Mouse (Mus musculus): ENCODE results near the gene Lrrc59. TPM values are rescaled to one million over a fixed set of nuclear protein-coding genes. Genes with fewer than 3 reads are reported as not detected.

The Lrrc59 gene
- polyA plus RNA-seq, 1 experiment = 112 TPM

GRCm38 (mm10) chr11:94610744-94611740 lies 18.5 kb upstream of the Lrrc59 start:
- peak; percentile 72 for DNase-seq (ENCODE audit: low read depth)

GRCm38 (mm10) chr11:94614603-94615002 lies 15.0 kb upstream of the Lrrc59 start:
- TF ChIP-seq POLR2A (IDR thresholded peaks at IDR 0.05; ENCODE audit: borderline replicate concordance, extremely low read depth, insufficient read depth, insufficient read length, poor library complexity, severe bottlenecking) = no peak
- no peak for TF ChIP-seq CTCF (IDR thresholded peaks at IDR 0.05; ENCODE audit: borderline replicate concordance, extremely low read depth, insufficient read depth, insufficient read length)
- no peak for DNase-seq (ENCODE audit: low read depth)

More at GRCm38 (mm10) chr11:94610744-94611740, 18.5 kb upstream of the Lrrc59 start:
- TF ChIP-seq CTCF (IDR thresholded peaks at IDR 0.05; ENCODE audit: borderline replicate concordance, extremely low read depth, insufficient read depth, insufficient read length) (no peak), POLR2A (IDR thresholded peaks at IDR 0.05; ENCODE audit: borderline replicate concordance, extremely low read depth, insufficient read depth, insufficient read length, poor library complexity, severe bottlenecking) (no peak)

DNA sequence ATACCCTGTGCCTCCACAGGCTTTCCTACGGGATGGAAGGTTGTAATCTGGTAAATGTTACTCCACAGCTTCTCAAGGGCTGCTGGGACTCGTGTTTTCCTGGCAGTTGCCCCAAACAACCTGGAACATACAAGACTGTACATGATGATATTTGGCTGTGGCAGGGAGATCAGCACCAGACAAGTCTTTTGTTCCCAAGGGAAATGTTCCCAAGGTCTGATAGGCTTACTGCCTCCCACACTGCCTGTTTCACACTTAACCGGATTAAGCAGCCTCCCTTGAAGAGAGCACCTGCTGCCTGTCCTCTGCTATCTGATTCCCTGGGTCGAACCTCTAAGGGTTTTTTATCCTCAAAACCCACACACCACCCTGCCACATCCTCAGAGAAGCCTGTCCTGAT lies 14.1 kb upstream of the Lrrc59 start:
- TF ChIP-seq CTCF (IDR thresholded peaks at IDR 0.05; ENCODE audit: borderline replicate concordance, extremely low read depth, insufficient read depth, insufficient read length) (no peak), POLR2A (IDR thresholded peaks at IDR 0.05; ENCODE audit: borderline replicate concordance, extremely low read depth, insufficient read depth, insufficient read length, poor library complexity, severe bottlenecking) (no peak)
- DNase-seq (ENCODE audit: low read depth) = peak; percentile 56

DNA sequence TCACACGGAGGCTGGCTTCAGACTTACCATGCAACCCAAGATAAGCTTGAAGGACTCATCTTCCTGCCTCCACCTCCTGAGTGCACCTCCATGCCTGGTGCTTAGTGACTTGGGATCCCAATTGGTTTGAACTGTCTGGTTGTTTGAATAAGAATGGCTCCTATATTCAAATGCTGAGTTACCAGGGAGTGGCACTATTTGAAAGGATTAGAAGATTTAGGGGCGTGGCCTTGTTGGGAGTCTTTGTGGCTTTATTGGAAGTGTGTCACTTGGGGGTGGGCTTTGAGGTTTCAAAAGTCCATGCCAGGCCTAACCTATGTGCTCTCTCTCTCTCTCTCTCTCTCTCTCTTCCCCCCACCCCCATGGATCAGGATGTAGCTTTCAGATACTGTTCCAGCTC lies 11.9 kb upstream of the Lrrc59 start:
- DNase-seq (ENCODE audit: low read depth) = no peak
- TF ChIP-seq CTCF (IDR thresholded peaks at IDR 0.05; ENCODE audit: borderline replicate concordance, extremely low read depth, insufficient read depth, insufficient read length) (no peak), POLR2A (IDR thresholded peaks at IDR 0.05; ENCODE audit: borderline replicate concordance, extremely low read depth, insufficient read depth, insufficient read length, poor library complexity, severe bottlenecking) (no peak)

DNA sequence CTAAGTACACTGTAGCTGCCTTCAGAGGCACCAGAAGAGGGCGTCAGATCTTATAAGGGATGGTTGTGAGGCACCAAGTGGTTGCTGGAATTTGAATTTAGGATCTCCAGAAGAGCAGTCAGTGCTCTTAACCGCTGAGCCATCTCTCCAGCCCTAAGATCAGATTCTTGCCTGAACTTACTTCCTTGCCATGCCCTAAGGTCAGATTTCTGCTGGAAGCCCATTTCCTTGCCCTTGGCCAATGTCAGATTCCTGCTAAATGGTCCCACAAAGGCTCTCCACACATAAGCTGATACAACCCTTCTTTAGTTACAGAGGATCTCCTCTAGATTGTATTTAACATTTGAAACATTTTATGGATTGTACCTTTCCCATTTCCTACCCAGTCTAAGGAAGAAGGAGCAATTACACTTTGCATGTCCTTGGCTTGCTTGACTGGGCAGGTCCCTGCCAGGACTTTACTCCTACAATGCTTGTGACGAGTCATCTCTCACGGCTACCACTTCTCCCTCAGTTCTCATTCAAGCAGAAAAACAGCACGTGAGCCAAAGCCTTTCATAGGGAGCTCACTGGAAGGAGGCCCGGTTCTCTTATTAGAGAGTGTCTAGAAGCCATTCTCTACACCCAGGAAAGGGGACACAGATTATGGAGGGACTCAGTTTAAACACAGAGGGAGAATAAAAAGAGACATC lies 8.7 kb upstream of the Lrrc59 start:
- peak; percentile 28 for DNase-seq (ENCODE audit: low read depth)
- TF ChIP-seq CTCF (IDR thresholded peaks at IDR 0.05; ENCODE audit: borderline replicate concordance, extremely low read depth, insufficient read depth, insufficient read length) = no peak
- no peak for TF ChIP-seq POLR2A (IDR thresholded peaks at IDR 0.05; ENCODE audit: borderline replicate concordance, extremely low read depth, insufficient read depth, insufficient read length, poor library complexity, severe bottlenecking)

DNA sequence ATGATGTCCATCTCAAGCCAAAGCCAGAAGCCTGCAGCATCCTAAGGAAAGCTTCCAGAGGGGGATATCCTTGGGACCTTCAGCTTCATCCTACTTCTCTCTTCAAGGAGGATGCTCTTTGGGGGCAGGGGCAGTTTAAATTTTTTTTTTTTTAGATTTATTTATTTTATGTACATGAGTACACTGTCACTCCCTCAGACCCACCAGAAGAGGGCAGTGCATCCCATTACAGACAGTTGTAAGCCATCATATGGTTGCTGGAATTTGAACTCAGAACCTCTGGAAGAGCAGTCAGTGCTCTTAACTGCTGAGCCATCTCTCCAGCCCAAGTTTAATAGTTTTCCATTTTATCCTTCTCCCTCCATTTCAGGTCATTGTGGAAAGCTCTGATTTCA lies 8.1 kb upstream of the Lrrc59 start:
- no peak for DNase-seq (ENCODE audit: low read depth)
- TF ChIP-seq CTCF (IDR thresholded peaks at IDR 0.05; ENCODE audit: borderline replicate concordance, extremely low read depth, insufficient read depth, insufficient read length) = no peak
- TF ChIP-seq POLR2A (IDR thresholded peaks at IDR 0.05; ENCODE audit: borderline replicate concordance, extremely low read depth, insufficient read depth, insufficient read length, poor library complexity, severe bottlenecking) = no peak

- TF ChIP-seq POLR2A (IDR thresholded peaks at IDR 0.05; ENCODE audit: borderline replicate concordance, extremely low read depth, insufficient read depth, insufficient read length, poor library complexity, severe bottlenecking) (no peak), CTCF (IDR thresholded peaks at IDR 0.05; ENCODE audit: borderline replicate concordance, extremely low read depth, insufficient read depth, insufficient read length) (no peak)
- no peak for DNase-seq (ENCODE audit: low read depth)
Observed at GRCm38 (mm10) chr11:94622162-94622561, 7.4 kb upstream of the Lrrc59 start.

- no peak for DNase-seq (ENCODE audit: low read depth)
- TF ChIP-seq POLR2A (IDR thresholded peaks at IDR 0.05; ENCODE audit: borderline replicate concordance, extremely low read depth, insufficient read depth, insufficient read length, poor library complexity, severe bottlenecking) = no peak
- no peak for TF ChIP-seq CTCF (IDR thresholded peaks at IDR 0.05; ENCODE audit: borderline replicate concordance, extremely low read depth, insufficient read depth, insufficient read length)
Observed at GRCm38 (mm10) chr11:94629884-94630198, 274 bp downstream of the Lrrc59 start.

DNA sequence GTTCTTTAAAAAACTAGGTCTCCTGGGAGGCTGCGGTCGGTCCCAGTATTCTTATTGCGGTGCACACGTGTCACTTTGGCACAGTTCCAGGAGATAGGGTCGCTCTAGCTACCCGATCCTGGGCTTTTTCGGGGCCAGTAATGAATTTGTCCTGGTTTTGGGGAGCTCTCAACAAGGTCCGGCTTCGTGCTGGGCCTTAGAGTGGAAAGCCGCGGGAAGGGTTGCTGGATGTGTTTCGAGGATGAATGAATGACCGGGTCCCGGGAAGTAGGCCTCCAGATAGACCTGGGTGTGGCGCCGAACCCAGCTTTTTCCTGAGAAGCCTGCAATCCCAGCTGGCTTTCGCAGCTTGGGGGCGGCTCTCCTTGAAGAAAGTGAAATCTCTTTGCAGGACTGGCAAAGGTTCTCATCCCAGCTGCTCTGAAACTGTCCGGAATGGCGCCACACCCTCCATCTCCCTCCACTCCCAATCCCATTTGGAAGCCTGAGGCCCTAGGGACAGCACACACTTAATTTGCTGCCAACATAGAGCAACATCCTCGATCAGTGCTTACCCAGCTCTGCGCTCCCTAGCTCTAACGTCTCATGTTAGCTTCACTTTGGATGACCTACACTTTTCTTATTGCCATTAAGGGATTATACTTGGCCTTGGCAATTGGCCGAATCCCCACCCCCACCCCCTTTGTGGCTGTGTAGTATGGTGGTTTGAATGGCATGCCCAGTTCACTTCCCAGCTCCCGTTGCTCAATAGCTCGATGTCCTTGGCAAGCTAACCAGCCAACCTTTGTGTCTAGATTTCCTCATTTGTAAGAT lies 838 bp downstream of the Lrrc59 start:
- TF ChIP-seq CTCF (IDR thresholded peaks at IDR 0.05; ENCODE audit: borderline replicate concordance, extremely low read depth, insufficient read depth, insufficient read length) (no peak), POLR2A (IDR thresholded peaks at IDR 0.05; ENCODE audit: borderline replicate concordance, extremely low read depth, insufficient read depth, insufficient read length, poor library complexity, severe bottlenecking) (no peak)
- DNase-seq (ENCODE audit: low read depth) = peak; percentile 40

- no peak for DNase-seq (ENCODE audit: low read depth)
- TF ChIP-seq POLR2A (IDR thresholded peaks at IDR 0.05; ENCODE audit: borderline replicate concordance, extremely low read depth, insufficient read depth, insufficient read length, poor library complexity, severe bottlenecking) (no peak), CTCF (IDR thresholded peaks at IDR 0.05; ENCODE audit: borderline replicate concordance, extremely low read depth, insufficient read depth, insufficient read length) (no peak)
Observed at GRCm38 (mm10) chr11:94631969-94632368, 2.4 kb downstream of the Lrrc59 start.

DNA sequence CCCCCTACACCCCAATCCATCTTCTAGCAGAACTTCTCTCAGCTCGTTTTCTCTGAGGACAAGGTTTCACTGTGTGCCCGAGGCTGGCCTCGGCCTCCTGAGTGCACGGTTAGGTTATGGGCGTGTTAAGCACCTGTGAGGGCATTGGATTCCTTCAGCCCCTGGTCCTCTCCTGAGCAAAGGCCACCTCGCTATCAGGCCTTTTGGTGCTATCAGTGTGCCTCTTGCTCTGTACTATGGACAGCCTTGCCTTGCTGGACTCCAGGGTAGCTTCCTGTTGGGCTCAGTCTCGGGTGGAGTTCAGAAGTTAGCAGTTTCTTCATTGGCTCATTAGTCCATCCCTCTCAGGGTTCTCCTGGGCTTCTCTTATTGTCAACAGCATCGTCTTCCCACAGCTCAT lies 3.4 kb downstream of the Lrrc59 start:
- DNase-seq (ENCODE audit: low read depth) = no peak
- TF ChIP-seq POLR2A (IDR thresholded peaks at IDR 0.05; ENCODE audit: borderline replicate concordance, extremely low read depth, insufficient read depth, insufficient read length, poor library complexity, severe bottlenecking) (no peak), CTCF (IDR thresholded peaks at IDR 0.05; ENCODE audit: borderline replicate concordance, extremely low read depth, insufficient read depth, insufficient read length) (no peak)

Data from brain, embryonic 14.5 days (tissue).